Mouse (Mus musculus): ENCODE results near the gene Tas2r119.
"Not testable (repeated sequence)": the region's sequence is repeated elsewhere in the genome, so short reads cannot be mapped to it uniquely, and the experiment has no call there.

The Tas2r119 gene

GRCm38 (mm10) chr15:32176989-32177388 lies at the start of gene Tas2r119:
Tas2r119 (plus strand) TSS chr15:32177289.
- DNase-seq (ENCODE audit: extremely low spot score, low spot score) = no peak

GRCm38 (mm10) chr15:32132315-32132714 lies 44.8 kb upstream of the Tas2r119 start:
- DNase-seq (ENCODE audit: extremely low spot score, low spot score) = no peak

GRCm38 (mm10) chr15:32141657-32142056 lies 35.4 kb upstream of the Tas2r119 start:
- DNase-seq (ENCODE audit: extremely low spot score, low spot score) = no peak

- no peak for DNase-seq (ENCODE audit: extremely low spot score, low spot score)
These were observed 32.8 kb upstream of the Tas2r119 start for GRCm38 (mm10) chr15:32144269-32144668.

- no peak for DNase-seq (ENCODE audit: extremely low spot score, low spot score)
These were observed 23.7 kb upstream of the Tas2r119 start for GRCm38 (mm10) chr15:32153404-32153803.

- DNase-seq (ENCODE audit: extremely low spot score, low spot score) = no peak
These were observed 23.1 kb upstream of the Tas2r119 start for GRCm38 (mm10) chr15:32153857-32154449.

GRCm38 (mm10) chr15:32156126-32156525 lies 21.0 kb upstream of the Tas2r119 start:
- DNase-seq (ENCODE audit: extremely low spot score, low spot score) = no peak

- no peak for DNase-seq (ENCODE audit: extremely low spot score, low spot score)
These were observed 16.8 kb upstream of the Tas2r119 start for GRCm38 (mm10) chr15:32160281-32160680.

GRCm38 (mm10) chr15:32171764-32172163 lies 5.3 kb upstream of the Tas2r119 start:
- DNase-seq (ENCODE audit: extremely low spot score, low spot score) = no peak

GRCm38 (mm10) chr15:32172175-32172987 lies 4.7 kb upstream of the Tas2r119 start:
- no peak for DNase-seq (ENCODE audit: extremely low spot score, low spot score)

GRCm38 (mm10) chr15:32172988-32173329 lies 4.1 kb upstream of the Tas2r119 start:
- DNase-seq (ENCODE audit: extremely low spot score, low spot score) = no peak

GRCm38 (mm10) chr15:32180010-32180725 lies 3.1 kb downstream of the Tas2r119 start:
- DNase-seq (ENCODE audit: extremely low spot score, low spot score) = no peak

GRCm38 (mm10) chr15:32182026-32182425 lies 4.9 kb downstream of the Tas2r119 start:
- DNase-seq (ENCODE audit: extremely low spot score, low spot score) = no peak

- no peak for DNase-seq (ENCODE audit: extremely low spot score, low spot score)
These were observed 7.9 kb downstream of the Tas2r119 start for GRCm38 (mm10) chr15:32184964-32185363.

GRCm38 (mm10) chr15:32189879-32190278 lies 12.8 kb downstream of the Tas2r119 start:
- no peak for DNase-seq (ENCODE audit: extremely low spot score, low spot score)

- DNase-seq (ENCODE audit: extremely low spot score, low spot score) = no peak
These were observed 13.3 kb downstream of the Tas2r119 start for GRCm38 (mm10) chr15:32190436-32190835.

- no peak for DNase-seq (ENCODE audit: extremely low spot score, low spot score)
These were observed 15.9 kb downstream of the Tas2r119 start for GRCm38 (mm10) chr15:32192948-32193347.

- no peak for DNase-seq (ENCODE audit: extremely low spot score, low spot score)
These were observed 21.0 kb downstream of the Tas2r119 start for GRCm38 (mm10) chr15:32198076-32198475.

GRCm38 (mm10) chr15:32198561-32198960 lies 21.5 kb downstream of the Tas2r119 start:
- DNase-seq (ENCODE audit: extremely low spot score, low spot score) = no peak

- no peak for DNase-seq (ENCODE audit: extremely low spot score, low spot score)
These were observed 26.2 kb downstream of the Tas2r119 start for GRCm38 (mm10) chr15:32203242-32203641.

- DNase-seq (ENCODE audit: extremely low spot score, low spot score) = no peak
These were observed 27.8 kb downstream of the Tas2r119 start for GRCm38 (mm10) chr15:32204908-32205307.

GRCm38 (mm10) chr15:32214687-32215086 lies 37.6 kb downstream of the Tas2r119 start:
- DNase-seq (ENCODE audit: extremely low spot score, low spot score) = not testable (repeated sequence)
